Mouse (Mus musculus): Measurements from ENCODE around the gene Gm21969. TPM values are rescaled to one million over a fixed set of nuclear protein-coding genes. Genes with fewer than 3 reads are reported as not detected.
A peak's percentile ranks its signal among the peaks of the same experiment; 100 is the strongest.

Gene Gm21969
- polyA plus RNA-seq, 1 experiment from 2014 or later, result 0.04 TPM

DNA sequence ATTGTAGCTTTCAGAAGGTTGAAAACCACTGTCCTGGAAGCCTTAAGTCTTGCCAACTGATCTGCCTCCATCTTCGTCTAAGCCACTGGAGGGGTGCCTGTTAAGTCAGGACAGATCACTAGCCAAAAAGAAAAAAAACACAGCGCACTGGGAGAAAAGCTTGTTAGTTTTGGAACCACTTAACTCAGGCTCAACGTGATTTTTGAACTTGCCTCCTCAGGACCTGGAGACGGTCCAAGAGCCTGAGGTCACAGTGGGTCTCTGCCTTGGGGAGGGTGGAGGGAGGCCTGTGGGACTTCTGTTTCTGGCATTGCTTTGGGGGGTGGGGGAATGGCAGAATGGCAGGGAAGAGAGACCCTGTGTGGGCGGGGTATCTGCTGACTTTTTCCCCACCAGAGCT is 28.2 kb downstream of the Gm21969 start:
- no peak for DNase-seq
- Histone ChIP-seq H3K36me3 (replicated peaks; ENCODE audit: insufficient read depth, low read length) (0 out of 2 replicates have a peak, but pooled peaks cover 5% of the 10 kb centered on the region), H3K4me2 (ENCODE audit: low read depth, low read length) (no peak overlapping the region), H3K9me3 (ENCODE audit: low read length) (no peaks in the 10 kb centered on the region), H3K27me3 (ENCODE audit: insufficient read depth, low read length) (no peaks in the 10 kb centered on the region), H3K4me3 (ENCODE audit: low read depth, low read length) (no peak overlapping the region), H3K27ac (ENCODE audit: low read depth) (peak overlapping the region; percentile 18; the same call in 1 of the 2 replicates), H3K4me1 (ENCODE audit: insufficient read depth) (peaks cover 10% of the 10 kb centered on the region), H3K9ac (replicated peaks) (no peak overlapping the region)
- no peak for TF ChIP-seq CTCF (IDR thresholded peaks at IDR 0.05; ENCODE audit: low read depth)
- peak; percentile 5; the same call in 1 of the 2 replicates for ATAC-seq
- 56% methylated on average over 5 of the region's 5 CpGs for WGBS (ENCODE audit: insufficient replicate concordance)

- Histone ChIP-seq H3K9ac (replicated peaks) (no peak overlapping the region; the same call in 1 of the 2 replicates), H3K27ac (ENCODE audit: low read depth) (peak overlapping the region; percentile 18; the same call in 1 of the 2 replicates), H3K4me2 (ENCODE audit: low read depth, low read length) (no peak overlapping the region), H3K4me3 (ENCODE audit: low read depth, low read length) (no peak overlapping the region), H3K36me3 (replicated peaks; ENCODE audit: insufficient read depth, low read length) (peaks cover 6% of the 10 kb centered on the region; the same call in 1 of the 2 replicates), H3K27me3 (ENCODE audit: insufficient read depth, low read length) (no peaks in the 10 kb centered on the region), H3K4me1 (ENCODE audit: insufficient read depth) (peaks cover 10% of the 10 kb centered on the region), H3K9me3 (ENCODE audit: low read length) (no peaks in the 10 kb centered on the region)
- WGBS (ENCODE audit: insufficient replicate concordance), result 72% methylated on average over 7 of the region's 7 CpGs
- TF ChIP-seq EP300 (IDR thresholded peaks at IDR 0.05; ENCODE audit: low read depth) (no peak), CTCF (IDR thresholded peaks at IDR 0.05; ENCODE audit: low read depth) (no peak)
- ATAC-seq (peak; percentile 15; the same call in 1 of the 2 replicates), DNase-seq (no peak)
Observed at GRCm38 (mm10) chr4:139631569-139632253, 28.7 kb downstream of the Gm21969 start.

GRCm38 (mm10) chr4:139632254-139632580 is 29.2 kb downstream of the Gm21969 start:
- no peak overlapping the region for H3K27ac ChIP-seq (ENCODE audit: low read depth)
- ATAC-seq (no peak), DNase-seq (no peak)
- H3K27me3 ChIP-seq (ENCODE audit: insufficient read depth, low read length), result no peaks in the 10 kb centered on the region
- H3K4me3 ChIP-seq (ENCODE audit: low read depth, low read length), result no peak overlapping the region
- H3K4me1 ChIP-seq (ENCODE audit: insufficient read depth), result peaks cover 10% of the 10 kb centered on the region
- no peak for TF ChIP-seq EP300 (IDR thresholded peaks at IDR 0.05; ENCODE audit: low read depth)
- TF ChIP-seq CTCF (IDR thresholded peaks at IDR 0.05; ENCODE audit: low read depth), result no peak
- no peaks in the 10 kb centered on the region for H3K9me3 ChIP-seq (ENCODE audit: low read length)
- peaks cover 10% of the 10 kb centered on the region; the same call in 1 of the 2 replicates for H3K36me3 ChIP-seq (replicated peaks; ENCODE audit: insufficient read depth, low read length)
- 57% methylated on average over 10 of the region's 10 CpGs for WGBS (ENCODE audit: insufficient replicate concordance)
- H3K4me2 ChIP-seq (ENCODE audit: low read depth, low read length), result no peak overlapping the region
- no peak overlapping the region for H3K9ac ChIP-seq (replicated peaks)

- Histone ChIP-seq H3K27me3 (ENCODE audit: insufficient read depth, low read length) (no peaks in the 10 kb centered on the region), H3K9me3 (ENCODE audit: low read length) (no peaks in the 10 kb centered on the region), H3K4me3 (ENCODE audit: low read depth, low read length) (no peak overlapping the region), H3K4me2 (ENCODE audit: low read depth, low read length) (no peak overlapping the region), H3K36me3 (replicated peaks; ENCODE audit: insufficient read depth, low read length) (peaks cover 14% of the 10 kb centered on the region), H3K4me1 (ENCODE audit: insufficient read depth) (peaks cover 12% of the 10 kb centered on the region), H3K27ac (ENCODE audit: low read depth) (no peak overlapping the region), H3K9ac (replicated peaks) (no peak overlapping the region)
- ATAC-seq (no peak), DNase-seq (peak; percentile 81)
- WGBS (ENCODE audit: insufficient replicate concordance), result 35% methylated on average over 7 of the region's 7 CpGs
- TF ChIP-seq EP300 (IDR thresholded peaks at IDR 0.05; ENCODE audit: low read depth) (no peak), CTCF (IDR thresholded peaks at IDR 0.05; ENCODE audit: low read depth) (peak; percentile 97)
Observed at GRCm38 (mm10) chr4:139636373-139636772, 33.4 kb downstream of the Gm21969 start.

DNA sequence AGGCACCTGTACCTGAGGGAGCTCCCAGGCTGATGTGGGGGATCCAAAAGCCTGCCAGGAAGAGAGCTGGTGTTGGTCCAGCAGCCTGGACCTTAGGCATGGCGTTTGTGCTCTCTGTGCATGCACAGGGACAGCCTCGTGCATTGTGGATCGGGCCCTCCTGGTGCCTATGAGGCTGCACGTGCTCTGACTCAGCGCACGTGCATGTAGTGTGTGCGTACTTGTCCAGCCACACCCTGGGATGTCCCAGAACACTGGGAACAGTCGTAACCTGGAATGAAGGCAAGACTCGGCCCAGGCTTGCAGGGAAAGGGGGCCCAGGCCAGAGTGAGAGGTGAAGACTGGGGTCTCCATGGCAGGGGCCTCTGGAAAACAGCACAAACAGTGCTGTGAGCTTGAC is 34.9 kb downstream of the Gm21969 start:
- DNase-seq, result no peak
- no peak for ATAC-seq
- Histone ChIP-seq H3K36me3 (replicated peaks; ENCODE audit: insufficient read depth, low read length) (peaks cover 19% of the 10 kb centered on the region), H3K4me2 (ENCODE audit: low read depth, low read length) (no peak overlapping the region), H3K9me3 (ENCODE audit: low read length) (no peaks in the 10 kb centered on the region), H3K9ac (replicated peaks) (no peak overlapping the region), H3K4me3 (ENCODE audit: low read depth, low read length) (no peak overlapping the region), H3K27me3 (ENCODE audit: insufficient read depth, low read length) (no peaks in the 10 kb centered on the region), H3K27ac (ENCODE audit: low read depth) (no peak overlapping the region), H3K4me1 (ENCODE audit: insufficient read depth) (peaks cover 9% of the 10 kb centered on the region; the same call in 1 of the 2 replicates)
- TF ChIP-seq EP300 (IDR thresholded peaks at IDR 0.05; ENCODE audit: low read depth), result no peak
- TF ChIP-seq CTCF (IDR thresholded peaks at IDR 0.05; ENCODE audit: low read depth), result no peak
- WGBS (ENCODE audit: insufficient replicate concordance), result 85% methylated on average over 9 of the region's 9 CpGs

- Histone ChIP-seq H3K4me2 (ENCODE audit: low read depth, low read length) (no peak overlapping the region), H3K9ac (replicated peaks) (no peak overlapping the region), H3K4me3 (ENCODE audit: low read depth, low read length) (no peak overlapping the region), H3K4me1 (ENCODE audit: insufficient read depth) (peaks cover 9% of the 10 kb centered on the region; the same call in 1 of the 2 replicates), H3K27ac (ENCODE audit: low read depth) (no peak overlapping the region), H3K9me3 (ENCODE audit: low read length) (no peaks in the 10 kb centered on the region), H3K27me3 (ENCODE audit: insufficient read depth, low read length) (no peaks in the 10 kb centered on the region), H3K36me3 (replicated peaks; ENCODE audit: insufficient read depth, low read length) (peaks cover 21% of the 10 kb centered on the region)
- TF ChIP-seq EP300 (IDR thresholded peaks at IDR 0.05; ENCODE audit: low read depth) (no peak), CTCF (IDR thresholded peaks at IDR 0.05; ENCODE audit: low read depth) (no peak)
- DNase-seq (no peak), ATAC-seq (no peak)
- 88% methylated on average over 16 of the region's 16 CpGs for WGBS (ENCODE audit: insufficient replicate concordance)
Observed at GRCm38 (mm10) chr4:139638356-139638755, 35.4 kb downstream of the Gm21969 start.
